Mouse (Mus musculus) limb, embryonic 10.5 days (tissue): ENCODE results near the gene Atxn1. TPM values are rescaled to one million over a fixed set of nuclear protein-coding genes. Genes with fewer than 3 reads are reported as not detected.

Experiments used
- DNase-seq: peaks from one replicate; pipeline ENCODE4 v3.0.0-alpha.2; 2017; ENCODE audit warnings: low spot score
- H3K27ac ChIP-seq: fragments of 300-500 bp; sonication (generic); 2 replicates; pipeline ENCODE4 v1.5.1; 2016; ENCODE audit warnings: mild to moderate bottlenecking
- H3K27me3 ChIP-seq: fragments of 300-500 bp; sonication (generic); 2 replicates; pipeline ENCODE4 v1.6.1; 2016; ENCODE audit warnings: low read depth, mild to moderate bottlenecking; ENCODE audit not compliant: poor library complexity, severe bottlenecking
- H3K36me3 ChIP-seq: fragments of 300-500 bp; sonication (generic); 2 replicates; pipeline ENCODE4 v1.6.1; 2016; ENCODE audit warnings: mild to moderate bottlenecking, moderate library complexity
- H3K4me1 ChIP-seq: fragments of 300-500 bp; sonication (generic); 2 replicates; pipeline ENCODE4 v1.6.1; 2016
- H3K4me3 ChIP-seq: fragments of 300-500 bp; sonication (generic); 2 replicates; pipeline ENCODE4 v1.5.1; 2016; ENCODE audit warnings: mild to moderate bottlenecking, moderate library complexity
- H3K9me3 ChIP-seq: fragments of 300-500 bp; sonication (generic); replicated peaks from 2 replicates; pipeline ENCODE4 v1.6.1; 2016; ENCODE audit warnings: mild to moderate bottlenecking
- WGBS: fragments of 180-500 bp; shearing (Covaris S2); methylation state at CpG from one replicate; pipeline ENCODE4 v1.1.7; 2016; 5-methylcytosine and 5-hydroxymethylcytosine counted together
- polyA plus RNA-seq: library from polyadenylated mRNA; unstranded; fragments of >200 nt; fragmentation: Nextera tagmentation; extraction: Ambion mirVana; gene quantifications from 2 replicates; pipeline ENCODE4 v1.2.1, GENCODE M21; 2016

Atxn1 gene
- polyA plus RNA-seq, 1 experiment from 2014 or later = 1.4 TPM

DNA sequence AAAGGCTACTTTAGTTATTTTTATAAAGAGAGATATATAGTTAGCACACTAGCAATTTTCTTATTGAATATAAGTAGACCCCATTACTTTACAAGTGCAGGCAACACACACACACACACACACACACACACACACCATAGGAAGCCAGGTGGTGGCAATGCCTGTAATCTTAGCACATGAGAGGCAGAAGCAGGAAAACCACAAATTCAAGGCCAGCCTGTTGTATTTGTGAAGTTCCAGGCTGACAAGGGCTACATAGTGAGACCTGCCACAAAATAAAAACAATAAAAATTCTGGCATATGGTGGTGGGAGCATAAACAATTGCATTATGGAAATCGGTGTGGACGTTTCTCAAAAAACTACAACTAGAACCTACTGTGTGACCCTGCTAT, 88.4 kb downstream of the Atxn1 start:
- no peak overlapping the region for H3K27ac ChIP-seq
- H3K9me3 ChIP-seq = no peaks in the 10 kb centered on the region
- no peak for DNase-seq
- WGBS = 93% methylated on average over 2 of the region's 2 CpGs
- peaks cover 9% of the 10 kb centered on the region for H3K4me1 ChIP-seq
- H3K27me3 ChIP-seq = no peaks in the 10 kb centered on the region
- H3K36me3 ChIP-seq = no peaks in the 10 kb centered on the region
- no peak overlapping the region for H3K4me3 ChIP-seq

- Histone ChIP-seq H3K36me3 (no peaks in the 10 kb centered on the region), H3K4me1 (peaks cover 9% of the 10 kb centered on the region), H3K27ac (no peak overlapping the region), H3K4me3 (no peak overlapping the region), H3K9me3 (no peaks in the 10 kb centered on the region), H3K27me3 (no peaks in the 10 kb centered on the region)
- whole genome bisulfite sequencing = 87% methylated on average over 6 of the region's 6 CpGs
- DNase-seq = no peak
Observed at GRCm38 (mm10) chr13:45875686-45876367, 89.0 kb downstream of the Atxn1 start.

DNA sequence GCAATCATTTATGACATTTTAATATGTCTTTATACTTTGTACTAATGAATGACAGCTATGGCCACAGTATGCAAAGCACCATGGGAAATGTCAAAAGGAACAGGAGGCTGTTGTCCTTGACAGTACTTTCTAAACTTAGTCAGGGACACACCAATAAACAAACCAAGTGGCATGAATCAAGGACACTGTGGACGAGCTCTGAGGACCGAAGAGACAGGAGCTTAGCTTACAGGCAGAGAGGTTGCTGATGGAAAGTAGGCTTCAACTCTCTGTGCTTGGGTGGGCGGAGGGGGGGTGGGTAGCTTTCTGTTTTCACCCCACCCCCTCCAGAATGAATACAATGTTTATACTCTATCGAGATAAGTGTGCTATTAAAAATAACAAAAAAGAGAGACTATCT, 90.6 kb downstream of the Atxn1 start:
- Histone ChIP-seq H3K9me3 (no peaks in the 10 kb centered on the region), H3K4me1 (peaks cover 9% of the 10 kb centered on the region), H3K27me3 (no peaks in the 10 kb centered on the region), H3K27ac (no peak overlapping the region), H3K36me3 (no peaks in the 10 kb centered on the region), H3K4me3 (no peak overlapping the region)
- 96% methylated on average over 4 of the region's 4 CpGs for WGBS
- no peak for DNase-seq

DNA sequence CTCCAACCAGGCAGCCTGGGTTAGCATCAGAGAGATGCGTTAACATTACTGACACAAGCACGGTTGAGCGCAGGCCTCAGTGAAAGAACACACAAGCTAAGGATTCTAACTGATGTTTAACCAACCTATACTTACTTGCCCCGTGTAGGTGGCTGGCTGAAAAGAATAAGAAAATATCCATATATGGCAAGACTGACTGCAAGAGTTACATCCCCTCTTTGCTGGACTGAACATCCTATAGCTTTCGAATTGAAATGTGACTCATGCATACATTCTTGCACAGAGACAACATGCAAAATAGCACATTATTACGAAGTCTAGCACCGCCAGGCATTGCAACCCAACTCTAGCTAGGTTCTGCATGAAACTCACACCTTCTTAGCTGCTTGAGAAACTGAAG, 91.8 kb downstream of the Atxn1 start:
- peaks cover 9% of the 10 kb centered on the region for H3K4me1 ChIP-seq
- H3K36me3 ChIP-seq = no peaks in the 10 kb centered on the region
- H3K27me3 ChIP-seq = no peaks in the 10 kb centered on the region
- H3K4me3 ChIP-seq = no peak overlapping the region
- 93% methylated on average over 7 of the region's 7 CpGs for WGBS
- H3K27ac ChIP-seq = no peak overlapping the region
- H3K9me3 ChIP-seq = no peaks in the 10 kb centered on the region
- no peak for DNase-seq

- Histone ChIP-seq H3K27ac (no peak overlapping the region), H3K36me3 (no peaks in the 10 kb centered on the region), H3K9me3 (no peaks in the 10 kb centered on the region), H3K4me3 (no peak overlapping the region), H3K27me3 (no peaks in the 10 kb centered on the region), H3K4me1 (peaks cover 9% of the 10 kb centered on the region)
- 78% methylated on average over 14 of the region's 14 CpGs for WGBS
- no peak for DNase-seq
Observed at GRCm38 (mm10) chr13:45872041-45872746, 92.6 kb downstream of the Atxn1 start.

DNA sequence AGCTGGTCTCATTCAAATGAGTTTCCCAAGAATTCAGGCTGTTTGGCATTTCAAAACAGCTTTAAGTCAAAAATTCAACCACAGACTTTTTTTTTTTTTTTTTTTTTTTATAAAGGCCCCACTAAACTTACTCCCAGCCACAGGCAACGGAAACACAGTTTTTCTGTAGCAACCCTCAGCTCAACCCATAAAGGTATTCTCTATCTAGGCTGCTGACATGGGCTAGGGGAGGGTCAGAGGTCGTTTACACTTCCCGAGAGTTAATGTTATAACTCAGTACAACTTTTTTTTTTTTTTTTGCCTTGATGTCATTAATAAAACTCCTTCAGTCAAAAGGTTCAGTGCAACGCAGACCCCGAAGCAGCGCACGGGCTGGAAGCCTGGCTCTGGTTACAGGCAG, 93.3 kb downstream of the Atxn1 start:
- Histone ChIP-seq H3K4me3 (no peak overlapping the region), H3K9me3 (no peaks in the 10 kb centered on the region), H3K27me3 (no peaks in the 10 kb centered on the region), H3K36me3 (no peaks in the 10 kb centered on the region), H3K27ac (no peak overlapping the region), H3K4me1 (peaks cover 9% of the 10 kb centered on the region)
- DNase-seq = no peak
- WGBS = 44% methylated on average over 7 of the region's 7 CpGs

DNA sequence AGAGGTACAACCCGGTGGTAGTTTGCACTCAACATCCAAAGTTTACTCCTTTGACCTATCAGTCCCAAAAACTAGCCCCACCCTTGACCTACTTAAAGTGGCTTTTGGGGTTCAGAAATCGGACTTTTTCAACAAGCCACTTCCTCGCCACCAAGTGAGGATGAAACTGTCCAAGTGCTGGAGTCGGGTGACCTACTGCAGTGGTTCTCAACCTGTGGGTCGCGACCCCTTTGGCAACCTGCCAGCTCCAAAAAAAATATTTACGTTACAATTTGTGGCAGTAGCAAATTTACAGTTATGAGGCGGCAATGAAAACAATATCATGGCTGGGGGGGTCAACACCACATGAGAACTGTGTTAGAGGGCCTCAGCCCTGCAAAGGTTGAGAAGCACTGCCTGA, 95.9 kb downstream of the Atxn1 start:
- H3K27me3 ChIP-seq = no peaks in the 10 kb centered on the region
- H3K27ac ChIP-seq = no peak overlapping the region
- no peak overlapping the region for H3K4me3 ChIP-seq
- no peaks in the 10 kb centered on the region for H3K36me3 ChIP-seq
- H3K9me3 ChIP-seq = no peaks in the 10 kb centered on the region
- no peak for DNase-seq
- peaks cover 9% of the 10 kb centered on the region for H3K4me1 ChIP-seq
- WGBS = 88% methylated on average over 8 of the region's 8 CpGs

- 93% methylated on average over 14 of the region's 14 CpGs for WGBS
- H3K27ac ChIP-seq = no peak overlapping the region
- no peak overlapping the region for H3K4me3 ChIP-seq
- no peaks in the 10 kb centered on the region for H3K36me3 ChIP-seq
- no peak for DNase-seq
- H3K27me3 ChIP-seq = no peaks in the 10 kb centered on the region
- H3K4me1 ChIP-seq = peaks cover 8% of the 10 kb centered on the region
- no peaks in the 10 kb centered on the region for H3K9me3 ChIP-seq
Observed at GRCm38 (mm10) chr13:45867273-45867672, 97.5 kb downstream of the Atxn1 start.

DNA sequence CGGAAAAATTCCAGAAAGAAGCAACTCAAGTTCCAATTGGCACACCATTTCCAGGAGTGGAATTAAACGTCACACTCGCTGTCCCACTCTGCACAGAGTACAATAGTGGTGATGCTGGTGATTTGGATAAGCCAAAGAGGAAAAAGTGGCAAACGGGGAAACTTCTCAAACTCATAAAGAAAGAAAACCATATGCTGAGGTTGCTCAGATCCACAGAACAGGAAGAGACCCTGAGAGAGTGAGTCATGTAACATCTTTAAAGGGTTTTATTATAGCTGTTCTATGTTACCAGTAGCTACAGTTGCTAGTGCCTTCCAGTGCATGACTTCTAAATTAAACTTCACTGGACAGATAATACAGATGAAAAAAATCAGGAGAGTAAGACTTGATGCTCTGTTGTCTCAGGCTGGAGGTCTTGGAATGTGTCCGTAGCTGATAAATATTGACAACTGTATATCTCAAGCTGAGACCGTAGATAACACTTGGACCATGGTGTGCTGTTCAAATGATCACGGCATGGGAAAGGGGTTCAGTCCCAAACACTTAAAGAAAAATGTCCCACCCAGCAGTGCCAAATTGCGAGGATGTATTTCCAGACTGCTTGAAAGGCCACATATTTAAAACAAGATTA, 98.1 kb downstream of the Atxn1 start:
- no peaks in the 10 kb centered on the region for H3K27me3 ChIP-seq
- no peak for DNase-seq
- H3K36me3 ChIP-seq = no peaks in the 10 kb centered on the region
- no peaks in the 10 kb centered on the region for H3K9me3 ChIP-seq
- peaks cover 8% of the 10 kb centered on the region for H3K4me1 ChIP-seq
- 91% methylated on average over 8 of the region's 8 CpGs for WGBS
- H3K27ac ChIP-seq = no peak overlapping the region
- H3K4me3 ChIP-seq = no peak overlapping the region

GRCm38 (mm10) chr13:45865620-45866019, 99.2 kb downstream of the Atxn1 start:
- Histone ChIP-seq H3K36me3 (no peaks in the 10 kb centered on the region), H3K4me3 (no peak overlapping the region), H3K27me3 (no peaks in the 10 kb centered on the region), H3K4me1 (peaks cover 6% of the 10 kb centered on the region), H3K9me3 (no peaks in the 10 kb centered on the region), H3K27ac (no peak overlapping the region)
- WGBS = 93% methylated on average over 10 of the region's 10 CpGs
- no peak for DNase-seq

DNA sequence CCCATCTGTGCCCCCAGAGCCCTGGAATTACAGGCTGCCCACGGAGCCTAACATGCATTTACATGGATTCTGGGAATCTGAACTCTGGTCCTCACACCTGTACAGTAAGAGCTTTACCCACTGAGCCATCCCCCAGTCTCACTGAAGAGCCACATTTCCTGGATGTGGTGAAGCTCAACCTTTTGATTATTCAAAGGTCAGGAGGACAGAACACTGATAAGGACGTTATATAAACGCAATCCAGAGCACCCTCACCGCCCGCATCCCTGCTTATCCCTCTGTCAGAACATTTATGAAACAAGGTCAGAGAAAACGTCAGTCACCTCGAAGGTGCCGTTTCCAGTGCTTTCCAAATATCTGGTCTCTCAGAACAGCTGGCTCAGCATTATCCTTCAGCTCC, 101.0 kb downstream of the Atxn1 start:
- Histone ChIP-seq H3K27me3 (no peaks in the 10 kb centered on the region), H3K27ac (no peak overlapping the region), H3K4me1 (peaks cover 6% of the 10 kb centered on the region), H3K36me3 (no peaks in the 10 kb centered on the region), H3K4me3 (no peak overlapping the region), H3K9me3 (no peaks in the 10 kb centered on the region)
- WGBS = 83% methylated on average over 8 of the region's 8 CpGs
- DNase-seq = no peak

DNA sequence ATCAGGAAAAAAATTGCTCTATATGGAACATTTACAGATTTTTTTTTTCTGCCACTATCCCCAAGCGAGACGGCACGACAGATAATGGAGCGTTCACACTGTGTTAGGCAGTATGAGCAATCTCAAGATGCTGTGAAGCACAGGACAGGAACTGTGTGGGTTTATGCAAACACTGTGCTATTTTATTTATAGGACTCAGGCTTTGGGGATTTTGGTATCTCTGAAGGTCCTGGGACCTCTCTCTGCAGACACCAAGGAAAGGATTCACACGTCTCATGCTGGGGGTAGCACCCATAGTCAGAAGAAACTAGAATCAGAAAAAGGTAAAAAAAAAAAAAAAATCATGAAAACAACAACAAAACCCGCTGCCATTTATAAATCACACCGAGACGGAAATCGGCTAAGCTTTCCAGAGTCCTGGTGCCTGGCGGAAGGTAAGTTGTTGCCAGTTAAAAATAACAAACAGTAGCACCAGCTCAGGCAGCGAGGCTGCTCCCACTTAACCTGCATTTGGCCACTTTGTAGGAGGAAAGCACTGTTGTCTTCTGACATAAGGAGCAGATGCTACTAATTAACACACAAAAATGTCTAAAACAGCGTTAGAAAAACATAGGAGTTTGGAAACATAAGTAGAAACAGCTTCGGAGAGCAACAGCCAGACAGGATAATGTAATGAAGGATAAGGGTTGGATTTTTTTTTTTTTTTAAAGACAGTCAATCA, 102.8 kb downstream of the Atxn1 start:
- 54% methylated on average over 13 of the region's 13 CpGs for WGBS
- Histone ChIP-seq H3K4me1 (peaks cover 6% of the 10 kb centered on the region), H3K9me3 (no peaks in the 10 kb centered on the region), H3K27ac (no peak overlapping the region), H3K27me3 (no peaks in the 10 kb centered on the region), H3K36me3 (no peaks in the 10 kb centered on the region), H3K4me3 (no peak overlapping the region)
- DNase-seq = no peak

DNA sequence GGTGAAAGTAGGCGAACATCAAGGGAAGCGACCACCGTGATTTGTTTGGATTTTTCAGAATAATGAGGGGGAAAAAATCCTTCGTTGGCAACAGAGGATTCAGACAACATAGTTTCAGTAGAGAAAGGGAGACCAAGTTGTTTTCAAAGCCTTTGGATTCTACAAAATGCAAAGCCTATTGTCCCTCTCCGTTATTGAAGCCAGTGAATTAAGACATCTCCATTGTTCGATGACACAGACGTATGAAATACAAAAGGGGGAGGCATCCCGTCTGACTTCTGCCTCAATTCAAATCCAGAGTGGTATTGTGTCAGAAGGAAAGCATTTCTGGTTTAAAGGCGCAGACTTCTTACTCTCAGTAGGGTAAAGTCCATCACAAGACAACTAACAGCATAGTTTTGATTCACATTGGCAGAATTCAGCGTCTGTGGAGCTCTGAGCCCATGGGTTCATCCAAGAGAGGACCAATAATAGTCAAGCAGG, 103.7 kb downstream of the Atxn1 start:
- Histone ChIP-seq H3K4me1 (peaks cover 6% of the 10 kb centered on the region), H3K27me3 (no peaks in the 10 kb centered on the region), H3K4me3 (no peak overlapping the region), H3K27ac (no peak overlapping the region), H3K36me3 (no peaks in the 10 kb centered on the region), H3K9me3 (no peaks in the 10 kb centered on the region)
- 90% methylated on average over 10 of the region's 10 CpGs for WGBS
- DNase-seq = no peak
